ENCODE assay signal across 8 mouse cellular contexts in the genomic region with DNA sequence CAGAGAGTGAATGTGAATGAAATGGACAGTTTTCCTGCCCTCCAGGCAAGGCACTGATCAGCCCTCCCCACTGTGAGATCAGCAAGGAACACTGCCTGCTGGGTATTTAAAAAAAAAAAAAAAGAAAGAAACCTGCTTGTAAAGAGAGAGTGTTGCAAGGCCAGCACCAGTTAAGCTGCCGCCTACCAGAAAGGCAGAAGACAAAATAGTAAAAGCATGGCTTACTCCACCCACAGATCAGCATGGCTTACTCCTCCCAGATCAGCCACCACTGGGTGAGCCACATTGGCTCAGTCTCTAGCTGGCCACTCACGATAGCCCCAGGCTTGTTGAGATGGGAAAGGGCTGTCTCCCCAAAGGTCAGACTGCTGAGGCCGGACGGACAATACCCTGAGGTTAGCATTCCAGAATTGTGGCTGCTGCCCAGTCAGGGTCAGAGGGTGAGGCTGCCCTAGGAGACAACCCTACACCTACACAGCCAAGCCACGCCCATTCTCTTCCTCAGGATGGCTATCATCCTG. TPM values are rescaled to one million over a fixed set of nuclear protein-coding genes. Genes with fewer than 3 reads are reported as not detected.
DNase-seq lines count a peak whose midpoint lies in the region; ATAC-seq lines count a peak whose summit lies in the region.

No protein-coding gene starts in this region.

- H3K27ac ChIP-seq in forebrain, embryonic 11.5 days (ENCODE audit: low read depth, low read length) = peak overlapping the region; percentile 53

- H3K9me3 ChIP-seq in forebrain, embryonic 11.5 days (ENCODE audit: control insufficient read depth, low read length) = no peaks in the 10 kb centered on the region

- 7% methylated on average over 5 of the region's 5 CpGs for WGBS in forebrain, embryonic 11.5 days

- peak overlapping the region; percentile 14; the same call in 1 of the 2 replicates for H3K9ac ChIP-seq in forebrain, embryonic 11.5 days (ENCODE audit: low read length)

- H3K4me1 ChIP-seq in forebrain, embryonic 11.5 days (replicated peaks; ENCODE audit: control insufficient read depth, insufficient read depth, low read length) = peaks cover 28% of the 10 kb centered on the region

- ATAC-seq in forebrain, embryonic 11.5 days (replicated peaks; ENCODE audit: low FRiP score) = peak; percentile 28; the same call in 1 of the 2 replicates

- H3K27me3 ChIP-seq in forebrain, embryonic 11.5 days (ENCODE audit: control insufficient read depth, insufficient read depth, low read length) = no peaks in the 10 kb centered on the region

- H3K36me3 ChIP-seq in forebrain, embryonic 11.5 days (ENCODE audit: control insufficient read depth, insufficient read depth, low read length) = no peaks in the 10 kb centered on the region; the same call in 1 of the 2 replicates

- no peak overlapping the region for H3K4me3 ChIP-seq in forebrain, embryonic 11.5 days (ENCODE audit: low read depth, low read length)

- DNase-seq in right cerebral cortex, adult 18-20 months = peak; percentile 70
- no peak for DNase-seq in right cerebral cortex, postnatal 14 days
- no peak for DNase-seq in forebrain, embryonic 11.5 days (ENCODE audit: low spot score)
- DNase-seq in liver (peak; percentile 36), MN1 (ENCODE audit: low spot score) (no peak)
- peak; percentile 45 for DNase-seq in right cerebral cortex, postnatal 25 days
- no peak for DNase-seq in gastrocnemius, postnatal 4 days (ENCODE audit: low spot score in 2 of 2)
- DNase-seq in ovary, adult 18-20 months (ENCODE audit: low spot score) = no peak

- no peak overlapping the region for H3K4me2 ChIP-seq in forebrain, embryonic 11.5 days (ENCODE audit: low read depth, low read length, severe bottlenecking)

RNA-seq across cellular contexts. Expression of gene Ccdc88c, which starts 32.4 kb away (rescaled TPM):
- polyA plus RNA-seq in forebrain, embryonic 11.5 days (2014; fragmentation: Nextera tagmentation; extraction: Ambion mirVana) = 22.5 and 27.7 TPM in 2 replicates
- total RNA-seq in gastrocnemius, postnatal 4 days (2021) = 10 to 100 TPM; 51.1 to 57.3 TPM

Comparison
In these comparisons a context has a peak if more than half of its experiments do, and no peak if none do; other contexts are left out.
1. DNase-seq: peak in right cerebral cortex, adult 18-20 months (single experiment), liver (single experiment) and right cerebral cortex, postnatal 25 days (single experiment); none in right cerebral cortex, postnatal 14 days (single experiment), forebrain, embryonic 11.5 days (single experiment), MN1 (single experiment), gastrocnemius, postnatal 4 days (0 of 2) and ovary, adult 18-20 months (single experiment).